Mouse (Mus musculus): Measurements from ENCODE around the gene Prpf40b.

The Prpf40b gene

DNA sequence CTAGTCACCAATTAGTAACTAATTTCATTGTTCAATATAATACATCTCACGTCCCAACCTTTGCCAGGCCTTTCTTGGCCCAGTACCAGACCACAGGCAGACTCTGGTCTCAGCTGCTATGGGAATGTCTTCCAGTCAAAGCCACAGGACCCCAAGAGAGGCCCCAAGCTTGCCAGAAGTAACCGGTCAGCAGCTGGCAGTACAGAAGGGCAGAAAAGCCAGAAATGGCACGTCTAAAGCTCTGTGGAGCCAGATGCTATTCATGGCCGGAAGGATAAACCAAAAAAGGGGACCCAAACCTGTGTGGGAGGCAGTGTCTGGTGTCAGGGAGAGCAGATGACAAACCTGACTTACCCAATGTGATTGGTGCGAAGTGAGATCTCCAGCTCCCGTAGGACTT lies 39.6 kb downstream of the Prpf40b start:
- no peak for DNase-seq

DNA sequence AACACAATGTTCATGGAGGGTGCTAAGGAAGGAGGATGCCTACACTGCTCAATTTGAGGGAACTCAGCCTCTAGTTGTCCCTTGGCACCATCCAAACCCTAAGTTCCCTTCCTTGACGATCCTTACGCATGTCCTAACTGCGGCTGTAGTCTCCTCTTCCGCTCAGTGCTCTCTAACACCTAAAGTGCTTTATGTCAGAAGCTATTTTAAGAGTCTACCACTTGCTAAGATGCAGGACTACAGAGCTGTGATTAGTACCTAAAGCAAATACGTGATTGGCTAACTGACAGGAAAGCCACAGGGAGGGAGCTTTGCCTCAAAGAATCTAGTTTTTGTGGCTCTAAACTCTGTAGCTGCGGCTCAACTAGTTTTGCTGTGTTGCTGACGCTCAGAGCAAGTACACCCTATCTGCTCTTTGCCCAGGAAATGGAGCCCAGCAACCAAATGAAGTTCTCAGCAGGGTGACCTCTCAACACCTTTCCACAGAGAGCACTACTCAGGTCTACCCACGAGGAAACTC lies 41.0 kb downstream of the Prpf40b start:
- DNase-seq: no peak

DNA sequence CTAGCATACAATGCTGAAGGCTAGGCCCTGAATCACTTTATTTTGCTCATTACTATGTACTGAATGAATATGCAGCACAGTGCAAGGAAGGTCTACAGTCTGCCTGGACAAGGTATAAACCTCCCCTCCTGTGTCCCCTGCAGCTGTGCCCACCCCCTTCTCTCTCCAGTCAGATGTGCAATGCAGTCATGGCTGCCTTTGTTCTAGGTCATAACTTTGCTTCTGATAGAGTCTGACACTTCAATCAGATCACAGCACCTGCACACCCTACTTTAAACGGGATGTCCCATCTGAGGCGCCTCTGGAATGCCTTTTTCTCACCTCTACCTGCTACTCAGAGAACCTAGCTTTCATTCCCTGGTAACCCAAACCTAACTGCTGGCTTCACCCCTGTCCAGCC lies 44.0 kb downstream of the Prpf40b start:
- no peak for DNase-seq

DNA sequence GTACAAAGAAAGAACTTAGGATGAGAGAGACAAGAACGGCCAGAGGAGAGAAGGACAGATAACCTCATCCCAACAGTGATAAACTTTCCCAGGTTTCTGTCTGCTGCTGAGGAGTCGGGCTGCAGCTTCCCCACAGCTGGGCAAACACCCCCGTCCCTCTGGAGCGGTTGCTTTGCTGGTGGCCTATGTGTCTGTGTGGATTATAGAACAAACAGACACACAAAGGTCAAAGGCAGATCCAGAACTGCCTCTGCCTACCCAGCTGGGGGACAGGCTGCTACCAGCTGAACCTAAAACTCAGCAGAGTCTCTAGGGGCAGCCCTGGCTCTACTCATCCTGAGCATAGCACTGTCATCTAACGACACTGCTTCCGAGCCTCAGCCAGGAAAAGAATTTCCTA lies 44.8 kb downstream of the Prpf40b start:
- DNase-seq: no peak

DNA sequence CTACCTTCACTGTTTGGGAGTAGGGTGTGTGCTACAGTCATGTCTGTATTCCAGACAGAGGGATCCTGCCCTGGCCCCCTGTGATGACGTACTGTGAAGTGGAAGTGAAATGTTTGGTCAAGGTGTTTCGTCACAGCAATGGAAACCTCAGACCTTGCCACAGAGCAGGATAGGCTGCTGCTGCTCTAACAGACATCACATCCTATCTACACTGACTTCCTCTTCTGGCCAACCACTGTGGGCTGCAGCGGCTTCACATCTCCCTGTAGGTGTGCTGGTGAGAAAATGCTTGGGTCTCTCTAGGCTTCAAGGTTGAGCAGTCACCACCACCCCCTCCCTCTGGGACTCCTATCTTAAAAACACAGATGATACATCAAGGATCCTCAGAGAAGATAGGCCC lies 46.2 kb downstream of the Prpf40b start:
- no peak for DNase-seq

DNA sequence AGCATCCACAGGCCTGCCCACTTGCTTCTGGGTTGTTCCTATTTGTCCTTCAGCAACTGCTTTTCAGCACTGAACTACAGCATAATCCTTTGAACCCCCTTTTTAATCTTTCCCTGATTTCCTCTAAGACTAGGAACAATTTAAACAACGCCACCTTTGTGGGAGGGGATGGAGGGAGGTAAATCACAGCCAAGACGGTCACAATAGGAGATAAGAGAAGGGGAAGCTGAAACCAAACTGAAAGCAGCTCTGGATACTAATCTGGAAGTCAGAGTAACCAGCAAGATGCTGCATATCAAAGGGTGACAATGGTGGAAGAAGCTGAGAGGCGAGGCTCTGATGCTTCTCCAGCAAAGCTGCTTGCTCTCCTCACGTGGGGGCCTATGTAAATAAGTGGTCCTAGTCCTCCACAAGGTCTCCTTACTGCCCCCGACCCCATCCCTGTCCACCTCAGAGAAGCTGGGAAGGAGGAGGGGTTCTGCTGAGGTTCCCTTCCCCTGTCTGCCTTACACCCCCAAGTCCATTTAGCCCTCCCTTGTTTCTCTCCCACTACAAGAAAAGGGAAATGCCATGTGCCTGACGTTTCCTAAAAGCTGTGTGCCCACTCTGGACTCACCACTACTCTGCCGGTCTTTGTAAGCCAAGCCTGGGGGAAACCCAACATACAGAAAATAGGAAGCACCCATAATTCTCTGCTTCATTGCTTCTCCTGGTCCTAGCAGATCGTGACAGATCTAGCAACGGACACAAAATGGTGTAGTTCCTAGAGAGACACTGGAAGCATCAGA lies 47.5 kb downstream of the Prpf40b start:
- DNase-seq: no peak

DNA sequence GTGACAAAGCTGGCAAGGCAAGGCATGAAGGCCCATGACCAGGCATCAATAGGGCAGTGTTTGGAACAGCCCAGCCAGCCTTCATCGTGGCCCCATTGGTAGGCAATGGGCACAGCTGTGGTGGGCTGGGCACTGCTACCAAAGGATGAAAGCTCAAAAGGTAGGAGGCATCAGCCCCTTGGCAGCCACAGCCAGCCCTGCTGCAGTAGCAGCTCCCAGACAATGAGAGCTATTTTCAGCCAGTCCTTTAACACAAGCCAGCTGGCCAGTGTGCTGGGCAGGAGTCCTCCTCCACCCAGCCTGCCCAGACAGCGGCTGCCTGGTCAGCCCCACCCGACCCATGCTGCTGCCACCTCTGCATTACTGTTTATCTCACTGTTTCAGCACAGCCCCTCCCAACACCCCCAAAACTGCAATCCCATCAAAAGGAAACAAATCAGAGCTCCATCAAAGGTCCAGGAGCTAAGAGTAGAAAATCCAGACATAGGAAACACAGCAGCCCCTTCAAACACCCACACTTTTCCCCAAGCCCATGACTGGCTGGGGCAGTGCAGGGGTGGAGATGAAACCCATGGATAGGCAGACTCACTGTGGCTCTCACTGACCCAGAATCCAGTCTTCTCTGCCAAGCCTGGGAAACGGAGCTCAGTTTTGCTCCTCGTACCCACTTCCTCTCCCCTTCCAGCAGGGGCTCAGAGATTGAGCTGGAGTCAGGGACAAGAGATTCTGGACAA lies 48.7 kb downstream of the Prpf40b start:
- DNase-seq: no peak

DNA sequence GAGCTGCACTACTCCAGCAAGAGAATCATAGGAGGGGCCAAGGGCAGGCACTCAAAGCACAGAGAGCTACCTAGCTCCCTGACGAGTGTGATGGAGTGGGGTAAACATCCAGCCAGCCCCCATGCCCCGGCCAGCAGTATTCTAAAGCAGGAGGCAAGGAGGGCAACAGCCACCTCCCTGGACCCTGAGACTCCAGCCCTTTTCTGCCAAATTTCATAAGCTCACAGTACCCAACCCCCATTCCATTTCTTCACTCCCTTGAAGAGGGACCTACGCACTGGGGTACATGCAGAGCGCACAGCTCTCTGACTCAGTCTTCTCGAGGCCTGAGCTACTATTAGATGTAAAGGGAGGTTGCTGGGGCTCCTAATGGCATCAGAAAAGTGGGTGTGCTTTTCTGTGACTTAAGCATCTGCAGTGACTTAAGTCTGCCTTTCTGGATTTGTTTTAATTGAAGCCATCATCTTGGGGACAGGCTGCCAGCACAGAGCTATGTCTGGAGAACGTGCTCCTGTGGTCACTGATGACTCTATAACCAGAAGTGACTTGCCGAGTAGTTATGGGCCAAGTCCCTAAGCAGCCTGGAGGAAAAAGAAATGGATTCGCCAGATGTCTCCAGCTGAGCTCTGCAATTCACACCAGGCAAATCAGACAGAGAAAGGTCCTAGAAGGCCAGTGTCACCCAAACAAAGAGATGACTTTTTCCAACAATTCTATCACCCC lies 49.4 kb downstream of the Prpf40b start:
- DNase-seq: no peak

DNA sequence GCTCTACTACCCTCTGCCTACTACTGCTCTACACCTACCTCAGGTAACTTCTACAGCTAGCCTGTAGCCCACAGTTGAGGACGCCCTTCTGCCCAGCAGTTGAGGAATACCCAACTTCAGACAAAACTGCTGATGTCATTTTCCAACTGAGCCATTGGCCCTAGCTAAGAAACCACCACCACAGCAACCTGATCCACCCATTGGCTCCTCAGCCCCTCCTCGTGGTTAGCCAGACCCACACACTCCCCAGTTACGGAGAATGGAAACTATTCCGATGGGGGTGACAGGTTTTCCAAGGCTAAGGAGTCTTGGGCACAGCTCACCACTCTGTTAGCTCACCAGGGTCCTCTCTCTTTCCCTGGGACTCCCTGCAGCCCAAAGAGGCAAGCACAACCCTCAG lies 50.1 kb downstream of the Prpf40b start:
- DNase-seq: no peak

DNA sequence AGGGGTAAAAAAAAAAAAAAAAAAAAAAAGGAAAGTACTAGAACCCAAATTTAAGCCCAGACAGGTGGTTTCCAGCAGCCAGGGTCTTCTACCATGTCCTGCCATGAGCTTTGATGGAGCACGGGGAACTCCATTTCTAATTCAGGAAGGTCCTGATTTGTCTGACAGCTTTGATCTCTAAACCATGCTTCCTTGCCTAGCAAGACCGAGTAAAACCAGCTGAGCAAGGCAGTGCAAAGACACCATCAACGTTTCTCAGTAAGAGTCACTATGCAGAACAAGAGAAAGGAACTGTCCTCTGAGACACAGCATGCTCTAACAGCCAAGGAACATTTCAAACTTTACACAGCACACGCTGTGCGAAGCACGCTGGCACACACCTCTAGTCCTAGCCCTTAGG lies 56.7 kb downstream of the Prpf40b start:
- DNase-seq: no peak

DNA sequence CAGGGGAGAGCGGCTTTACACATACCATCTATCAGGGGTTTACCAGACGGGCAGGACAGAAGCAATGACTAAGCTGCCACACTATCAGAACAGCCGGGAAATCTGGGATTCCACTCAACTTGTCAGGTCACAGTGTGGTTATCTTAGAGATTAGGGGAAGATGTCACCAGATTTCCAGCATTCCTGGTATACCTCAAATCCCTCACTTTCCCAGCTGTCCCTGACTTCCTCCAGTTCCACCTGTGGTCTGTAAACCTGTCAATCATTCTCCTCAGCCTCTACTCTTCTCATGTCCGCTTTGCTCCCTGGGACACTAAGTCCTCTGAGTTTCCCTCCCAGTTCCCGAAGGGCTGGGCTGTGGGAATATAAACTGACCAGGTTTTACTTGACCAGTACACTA lies 57.4 kb downstream of the Prpf40b start:
- no peak for DNase-seq

DNA sequence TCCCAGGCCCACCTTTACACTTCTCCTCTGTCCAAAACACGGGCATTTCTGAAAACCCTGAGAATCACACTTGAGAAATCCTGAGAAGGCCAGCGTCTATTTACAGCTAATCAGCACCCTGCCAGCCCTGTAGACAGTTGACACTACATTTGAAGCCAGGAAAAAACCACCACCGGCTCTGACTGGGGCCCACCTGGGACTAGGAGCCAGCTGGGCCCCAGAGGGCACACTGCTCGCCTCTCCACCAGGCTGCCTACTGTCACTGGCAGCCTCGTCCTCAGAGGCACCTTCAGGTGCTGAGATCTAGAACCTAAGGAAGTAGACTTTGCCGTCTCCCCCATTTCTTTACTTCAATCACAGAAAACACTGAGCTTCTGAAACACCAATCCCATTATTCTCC lies 60.8 kb downstream of the Prpf40b start:
- no peak for DNase-seq

DNA sequence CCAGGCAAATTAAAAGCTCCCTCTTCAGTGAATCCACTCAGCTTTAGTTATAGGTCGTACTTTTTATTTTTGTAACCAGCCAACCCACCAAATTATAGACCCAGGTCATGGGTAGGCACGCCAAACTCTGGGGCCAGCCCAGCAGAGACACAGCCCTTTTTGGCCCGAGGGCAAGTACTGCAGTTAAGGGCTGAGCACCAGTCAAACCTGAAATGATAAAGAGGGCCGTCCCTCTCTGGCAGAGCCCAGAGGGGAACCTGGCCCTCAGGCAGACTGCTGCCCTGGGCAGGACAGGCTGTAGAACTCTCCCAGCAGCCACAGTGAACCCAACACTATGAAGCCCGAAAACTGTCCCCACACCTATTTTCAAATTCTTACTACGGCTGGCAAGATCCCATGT lies 61.6 kb downstream of the Prpf40b start:
- DNase-seq: no peak

DNA sequence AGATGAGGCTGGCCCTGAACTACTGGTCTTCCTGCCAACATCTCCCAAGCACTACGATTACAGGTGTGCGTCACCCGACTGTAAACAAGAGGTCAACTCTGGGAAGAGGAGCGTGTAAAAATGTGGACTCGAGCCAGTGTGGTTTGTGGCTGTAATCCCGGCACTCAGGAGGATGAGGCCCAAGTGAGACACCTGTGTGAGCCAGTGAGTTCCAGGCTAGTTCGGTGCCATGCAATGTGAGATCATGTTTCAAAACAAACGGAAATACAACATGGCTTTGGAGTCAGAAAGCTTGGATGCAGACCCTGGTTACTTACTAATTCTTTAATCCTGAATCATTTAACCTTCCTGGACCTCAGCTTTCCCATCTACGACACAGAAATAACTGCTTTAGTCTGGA lies 64.1 kb downstream of the Prpf40b start:
- DNase-seq: no peak

DNA sequence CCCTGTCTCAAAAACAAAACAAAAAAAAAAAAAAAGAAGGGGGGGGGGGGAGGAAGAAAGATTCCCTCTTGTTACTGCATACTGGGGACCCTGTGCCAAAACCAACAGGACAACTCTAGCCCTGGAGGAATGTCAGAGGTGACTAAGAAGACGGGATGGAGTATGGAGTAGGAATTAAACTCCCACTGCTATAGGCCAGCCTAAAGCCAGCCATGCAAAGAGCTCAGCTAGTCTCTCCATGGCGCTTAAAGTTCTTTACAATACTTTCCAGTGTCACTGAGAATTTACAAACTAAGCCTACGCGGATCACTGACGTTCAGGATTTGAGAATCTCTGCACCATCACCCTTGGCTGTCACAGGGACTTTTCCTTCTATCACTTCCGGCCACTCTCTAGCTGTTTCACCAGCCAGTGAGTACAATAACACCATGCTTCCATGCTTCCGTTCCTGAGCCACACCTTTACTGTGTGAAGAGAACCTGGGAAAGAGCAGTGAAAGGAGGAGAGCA lies 69.2 kb downstream of the Prpf40b start:
- no peak for DNase-seq

DNA sequence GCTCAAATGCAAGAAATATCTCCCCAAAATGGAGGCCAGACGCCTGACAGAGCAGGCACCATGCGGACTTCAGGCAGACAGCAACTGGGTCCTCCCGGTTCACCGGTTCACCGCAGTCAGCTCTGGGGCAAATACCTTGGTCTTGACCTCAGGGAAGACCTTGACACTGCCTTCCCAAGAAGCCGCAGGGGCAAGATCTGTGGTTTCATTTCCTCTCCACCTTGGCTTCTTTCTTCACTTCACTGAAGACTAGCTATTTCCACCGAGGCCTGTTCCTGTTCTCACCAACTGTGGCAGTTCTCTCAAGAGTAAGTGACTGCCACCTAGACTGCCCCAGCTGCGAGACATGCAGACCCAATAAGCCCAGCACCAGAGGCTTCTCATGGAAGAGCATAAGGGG lies 70.0 kb downstream of the Prpf40b start:
- DNase-seq: no peak
